Mouse (Mus musculus) adrenal gland, postnatal 36 days (tissue): ENCODE measurements around the gene Lama5. TPM values are rescaled to one million over a fixed set of nuclear protein-coding genes. Genes with fewer than 3 reads are reported as not detected.

Source experiments
- DNase-seq, 2 experiments: peaks; one replicate each; pipeline ENCODE4 v3.0.0; 2021; ENCODE audit warnings: mixed read lengths in 1 of 2
- microRNA-seq: library from miRNA; unstranded; fragments of <30 nt; microRNA quantifications from one replicate; pipeline ENCODE4 v1.2.0, GENCODE M21; 2021
- total RNA-seq, 2 experiments: library from RNA; stranded (reverse); gene quantifications; 2 replicates each; pipeline ENCODE4 v1.2.3; 2021

Lama5 gene
- total RNA-seq, 2 experiments from 2014 or later = 25.7 to 74.5 TPM

GRCm38 (mm10) chr2:180135414-180135813 is 90.2 kb downstream of the Lama5 start:
- no peak for DNase-seq

- DNase-seq = no peak
Measured at GRCm38 (mm10) chr2:180133911-180134310, 91.7 kb downstream of the Lama5 start.

- DNase-seq = no peak
Measured at GRCm38 (mm10) chr2:180133231-180133630, 92.4 kb downstream of the Lama5 start.

GRCm38 (mm10) chr2:180127675-180128074 is 98.0 kb downstream of the Lama5 start:
- DNase-seq = no peak

Small RNA genes within 50 kb of the gene (microRNA-seq; reads per million reads assigned to microRNA genes)
- not detected for gene Mir3091
- not detected for gene Mir7005

Other genes with a start within 250 kb of the Lama5 start
- 10 to 100 TPM; 17.8 to 23.7 TPM for gene Taf4, start 249.2 kb downstream of the Lama5 start, total RNA-seq
- gene Lsm14b, start 200.9 kb downstream of the Lama5 start, total RNA-seq = 10 to 100 TPM; 43.0 to 44.9 TPM
- gene Psma7, start 183.4 kb downstream of the Lama5 start, total RNA-seq = 100 to 1,000 TPM; 246 to 260 TPM
- 10 to 100 TPM; 10.1 to 10.3 TPM for gene Ss18l1, start 183.3 kb downstream of the Lama5 start, total RNA-seq
- 10 to 100 TPM; 15.9 to 17.4 TPM for gene Mtg2, start 155.3 kb downstream of the Lama5 start, total RNA-seq
- gene Hrh3, start 121.4 kb downstream of the Lama5 start, total RNA-seq = under 1 TPM in 1 of 2 experiments, not detected in 1; 0.13 TPM
- gene Osbpl2, start 106.6 kb downstream of the Lama5 start, total RNA-seq = 10 to 100 TPM; 37.8 to 44.3 TPM
- 100 to 1,000 TPM; 148 to 182 TPM for gene Adrm1, start 54.4 kb downstream of the Lama5 start, total RNA-seq
- gene Rps21, start 31.5 kb upstream of the Lama5 start, total RNA-seq = 100 to 1,000 TPM; 736 to 838 TPM
- gene Cables2, start 47.6 kb upstream of the Lama5 start, total RNA-seq = 10 to 100 TPM; 14.0 to 14.2 TPM
- not detected for gene Rbbp8nl, start 64.0 kb upstream of the Lama5 start, total RNA-seq
- gene Gata5, start 108.8 kb upstream of the Lama5 start, total RNA-seq = under 1 TPM in 1 of 2 experiments, not detected in 1; 0.10 TPM
- gene Slco4a1, start 230.4 kb upstream of the Lama5 start, total RNA-seq = 1 to 10 TPM in 1 of 2 experiments, under 1 TPM in 1; 0.70 to 1.5 TPM